Mouse (Mus musculus): Measurements from ENCODE around the gene C130050O18Rik. TPM values are rescaled to one million over a fixed set of nuclear protein-coding genes. Genes with fewer than 3 reads are reported as not detected.
"Not testable (repeated sequence)": the region's sequence is repeated elsewhere in the genome, so short reads cannot be mapped to it uniquely, and the experiment has no call there.

C130050O18Rik gene
- total RNA-seq, 2 experiments from 2014 or later = 0.70 to 0.78 TPM

DNA sequence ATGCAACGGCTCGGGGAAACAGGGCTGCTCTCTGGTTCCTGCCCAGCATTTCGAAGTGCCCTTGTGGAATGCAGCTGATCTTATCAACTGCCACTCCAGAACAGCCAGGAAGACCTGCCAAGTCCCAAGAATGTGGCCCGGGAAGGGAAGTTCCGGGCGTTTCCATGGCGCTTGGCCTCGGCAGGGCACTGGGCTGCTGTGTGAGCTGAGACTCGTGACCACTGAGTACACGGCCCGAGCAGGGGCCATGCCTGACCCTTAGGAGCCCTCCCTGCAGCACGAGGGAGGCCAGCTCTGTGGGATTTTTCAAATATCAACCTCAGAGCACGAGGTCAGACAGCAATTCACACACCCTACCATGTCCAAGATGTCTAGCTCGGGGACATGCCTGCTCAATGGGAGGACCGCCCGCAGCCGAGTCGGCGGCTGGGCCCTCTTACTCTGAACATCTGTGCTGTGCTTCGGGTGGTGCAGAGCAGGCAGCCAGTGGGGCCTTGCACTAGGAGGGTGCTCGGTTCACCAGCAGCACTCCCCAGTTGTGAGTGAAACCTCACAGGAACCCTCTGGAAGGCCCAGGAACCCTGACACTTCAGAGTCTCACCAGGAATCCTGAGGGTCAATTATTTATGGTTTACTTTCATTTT lies 26.0 kb upstream of the C130050O18Rik start:
- intact Hi-C loops (cut with DNase I) = no loop called here

DNA sequence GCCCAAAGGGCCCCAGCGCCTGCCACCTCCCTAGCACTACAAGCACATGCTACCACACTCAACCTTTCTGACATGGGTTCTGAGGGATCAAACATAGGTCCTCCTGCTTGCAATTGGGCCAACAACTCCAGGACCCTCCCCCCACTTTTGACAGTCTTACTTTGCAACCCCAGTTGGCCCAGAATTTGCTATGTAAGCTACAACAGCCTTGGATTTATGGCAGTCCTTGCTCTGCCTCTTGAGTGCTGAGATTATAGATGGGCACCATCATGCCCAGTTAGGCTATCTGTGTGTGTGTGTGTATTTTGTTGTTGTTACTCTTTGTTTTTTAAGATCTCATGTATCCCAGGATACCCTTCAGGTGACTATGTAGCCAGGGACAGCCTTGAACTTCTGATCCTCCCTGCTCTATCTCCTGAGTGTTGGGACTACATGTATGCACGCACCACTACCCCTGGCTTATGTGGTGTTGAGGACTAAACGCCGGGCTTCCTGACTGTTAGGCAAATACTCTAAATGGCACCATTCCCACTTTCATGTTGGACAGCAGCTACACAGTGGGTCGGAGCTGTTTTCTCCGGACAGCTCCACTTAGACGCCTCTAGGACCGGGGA lies 25.2 kb upstream of the C130050O18Rik start:
- intact Hi-C loops (cut with DNase I) = no loop called here
- DNase-seq (ENCODE audit: low spot score) = no peak

More for the DNA sequence above, 26.0 kb upstream of the C130050O18Rik start:
- peak; percentile 72 for DNase-seq (ENCODE audit: low spot score)

DNA sequence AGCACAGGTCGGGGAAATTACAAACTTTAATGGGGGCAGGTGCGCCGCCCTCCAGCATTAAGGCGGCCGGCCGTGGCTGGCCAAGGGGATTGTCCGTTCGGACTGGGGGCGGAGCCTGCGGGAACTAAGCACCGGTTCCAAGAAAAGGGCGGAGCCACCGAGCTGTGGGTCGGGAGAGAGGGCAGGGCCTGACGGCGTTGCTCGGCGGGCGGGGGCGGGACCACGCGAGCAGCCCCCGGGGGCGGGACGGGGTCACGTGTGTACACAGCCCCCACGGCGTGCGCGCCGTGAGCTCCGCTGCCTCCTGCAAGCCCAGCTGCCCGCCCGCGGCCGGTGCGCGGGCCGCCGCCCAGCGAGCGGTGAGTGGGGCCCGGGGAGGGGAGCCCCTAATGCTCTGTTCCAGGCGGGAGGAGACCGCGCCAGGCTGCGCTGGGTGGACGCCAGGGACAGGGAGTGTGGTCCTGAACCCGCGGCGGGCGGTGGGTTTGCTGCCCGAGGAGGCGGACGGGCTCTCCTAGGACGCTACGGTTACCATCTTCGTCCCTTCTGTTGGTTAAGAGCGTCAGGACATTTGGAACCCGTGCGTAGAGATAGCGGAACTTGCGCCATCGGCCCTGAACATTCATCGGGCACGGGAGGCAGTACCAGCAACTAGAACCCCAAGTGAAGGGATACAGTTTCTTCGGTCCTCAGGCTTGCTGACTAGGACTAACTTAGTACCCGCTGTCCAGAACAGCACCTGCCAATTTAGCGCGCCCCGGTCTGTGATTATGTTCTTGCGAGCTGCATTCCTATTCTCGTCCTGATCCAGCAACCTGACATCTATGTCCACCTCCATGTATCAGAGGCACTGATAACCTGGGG lies 24.5 kb upstream of the C130050O18Rik start:
- peak; percentile 95 for DNase-seq (ENCODE audit: low spot score)
- intact Hi-C loops (cut with DNase I) = no loop called here

DNA sequence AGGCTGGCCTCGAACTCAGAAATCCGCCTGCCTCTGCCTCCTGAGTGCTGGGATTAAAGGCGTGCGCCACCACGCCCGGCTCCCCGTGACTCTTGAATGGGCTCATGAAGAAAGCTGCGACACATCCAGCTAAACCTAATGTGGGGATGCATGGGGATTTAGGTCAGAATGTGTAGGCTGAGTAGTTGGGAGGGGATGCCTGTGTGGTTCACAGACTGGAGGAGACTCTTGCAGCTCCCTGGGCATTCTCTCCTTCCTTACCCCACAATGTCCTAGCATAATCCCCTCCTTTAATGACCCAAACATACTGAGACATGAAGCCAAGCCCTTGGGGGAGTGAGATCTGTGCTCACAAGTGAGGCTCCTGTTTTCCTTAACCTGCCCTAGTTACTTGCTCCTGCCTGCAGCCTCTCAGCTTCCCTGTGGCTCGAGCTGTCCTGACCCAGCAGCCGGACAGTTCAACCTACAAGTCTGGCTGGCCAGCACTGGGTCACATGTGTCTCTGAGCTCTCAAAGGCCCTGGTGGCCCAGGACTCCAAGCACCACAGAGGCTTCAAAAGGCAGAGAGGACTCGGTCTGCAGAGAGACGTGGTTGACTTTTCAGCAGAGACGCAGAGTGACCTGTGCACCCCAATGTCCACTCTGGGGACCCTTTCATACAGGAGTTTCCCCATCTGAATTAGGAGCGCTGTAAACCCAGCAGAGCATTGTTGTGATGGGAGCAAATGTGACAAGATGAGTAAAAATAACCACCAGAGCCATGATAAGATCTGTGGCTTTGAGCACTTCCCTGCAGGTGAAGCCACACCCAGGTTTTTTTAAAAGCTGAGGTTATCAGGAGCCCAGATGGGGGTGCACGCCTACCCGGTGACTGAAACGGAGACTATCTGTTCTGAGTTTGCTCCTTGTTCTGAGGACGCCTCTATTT lies 23.2 kb upstream of the C130050O18Rik start:
- intact Hi-C loops (cut with DNase I) = no loop called here
- DNase-seq (ENCODE audit: low spot score) = no peak

DNA sequence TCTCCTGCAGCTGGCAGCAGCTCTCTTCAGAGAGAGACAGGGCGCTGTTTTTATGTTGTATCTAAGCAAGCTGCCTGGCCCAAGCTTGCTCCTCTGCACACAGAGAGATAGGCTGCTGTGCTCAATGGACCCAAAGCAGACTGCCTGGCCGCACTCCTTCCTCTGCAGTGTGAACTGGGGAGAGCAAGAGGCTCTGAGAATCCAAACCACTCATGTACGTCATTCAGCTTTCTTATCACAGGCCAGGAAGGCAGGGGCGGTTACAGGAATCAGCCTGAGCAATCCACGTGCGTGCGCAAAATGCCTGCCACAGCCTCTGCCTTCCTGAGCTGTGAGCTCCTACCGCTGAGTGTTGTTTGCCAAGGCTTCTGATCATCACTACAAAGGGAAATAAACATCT lies 22.3 kb upstream of the C130050O18Rik start:
- intact Hi-C loops (cut with DNase I) = no loop called here
- DNase-seq (ENCODE audit: low spot score) = peak; percentile 70

DNA sequence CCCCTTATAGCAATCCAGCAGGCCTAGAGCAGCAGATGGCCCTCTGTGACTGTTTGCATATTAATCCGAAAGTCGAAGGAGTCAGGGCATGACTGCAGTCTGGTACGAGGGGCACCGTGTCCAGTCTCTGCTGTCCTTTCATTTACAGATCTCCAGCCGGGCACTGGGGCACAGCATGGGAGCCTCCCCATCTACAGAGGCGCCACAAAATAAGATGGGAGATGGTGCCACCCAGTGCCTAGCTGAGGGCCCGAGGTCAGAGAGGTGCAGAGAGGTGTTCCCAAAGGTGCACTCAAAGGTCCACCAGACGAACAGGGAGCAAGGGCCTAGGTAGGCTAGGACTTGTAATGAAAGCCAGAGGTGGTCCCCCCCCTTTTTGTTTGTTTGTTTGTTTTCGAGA lies 21.8 kb upstream of the C130050O18Rik start:
- intact Hi-C loops (cut with DNase I) = no loop called here
- DNase-seq (ENCODE audit: low spot score) = no peak

DNA sequence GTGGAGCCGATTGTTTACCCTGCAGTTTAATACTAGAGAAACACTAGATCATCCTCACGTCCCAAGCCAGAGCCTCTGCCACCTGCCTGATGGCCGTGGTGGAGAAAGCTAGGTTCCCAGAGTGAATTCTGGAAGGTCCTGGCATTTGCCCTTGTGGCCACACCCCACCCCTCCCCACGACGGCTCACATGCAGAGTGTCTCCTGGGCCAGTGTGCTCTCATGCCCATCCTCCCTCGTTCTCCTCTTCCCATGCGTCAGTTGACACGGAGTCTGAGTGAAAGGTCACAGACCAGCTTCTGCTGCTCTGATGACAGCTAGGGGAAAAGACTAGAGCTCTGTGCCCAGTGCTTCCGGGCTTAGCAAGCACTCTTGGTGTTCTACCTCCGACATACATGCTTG lies 20.5 kb upstream of the C130050O18Rik start:
- DNase-seq (ENCODE audit: low spot score) = no peak
- intact Hi-C loops (cut with DNase I) = no loop called here

DNA sequence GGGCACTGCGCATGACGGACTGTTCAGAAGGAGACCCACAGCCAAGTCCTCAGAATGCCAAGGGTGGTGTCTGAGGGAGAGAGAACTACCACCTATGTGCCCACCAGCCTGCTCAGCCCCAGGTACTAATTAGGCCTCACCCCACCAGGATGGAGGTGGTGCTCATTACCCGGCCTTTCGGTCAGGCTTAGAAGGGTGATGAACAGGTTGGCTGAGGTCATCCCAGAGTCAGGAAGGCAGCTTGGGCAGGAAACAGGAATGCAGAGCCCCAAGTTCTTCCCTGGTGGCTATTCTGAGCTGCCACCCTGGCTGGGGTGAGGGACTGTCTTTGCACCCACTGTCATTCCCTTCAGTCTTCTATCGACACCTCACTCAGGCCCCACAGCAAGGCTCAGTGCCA lies 19.0 kb upstream of the C130050O18Rik start:
- intact Hi-C loops (cut with DNase I) = no loop called here
- DNase-seq (ENCODE audit: low spot score) = no peak

DNA sequence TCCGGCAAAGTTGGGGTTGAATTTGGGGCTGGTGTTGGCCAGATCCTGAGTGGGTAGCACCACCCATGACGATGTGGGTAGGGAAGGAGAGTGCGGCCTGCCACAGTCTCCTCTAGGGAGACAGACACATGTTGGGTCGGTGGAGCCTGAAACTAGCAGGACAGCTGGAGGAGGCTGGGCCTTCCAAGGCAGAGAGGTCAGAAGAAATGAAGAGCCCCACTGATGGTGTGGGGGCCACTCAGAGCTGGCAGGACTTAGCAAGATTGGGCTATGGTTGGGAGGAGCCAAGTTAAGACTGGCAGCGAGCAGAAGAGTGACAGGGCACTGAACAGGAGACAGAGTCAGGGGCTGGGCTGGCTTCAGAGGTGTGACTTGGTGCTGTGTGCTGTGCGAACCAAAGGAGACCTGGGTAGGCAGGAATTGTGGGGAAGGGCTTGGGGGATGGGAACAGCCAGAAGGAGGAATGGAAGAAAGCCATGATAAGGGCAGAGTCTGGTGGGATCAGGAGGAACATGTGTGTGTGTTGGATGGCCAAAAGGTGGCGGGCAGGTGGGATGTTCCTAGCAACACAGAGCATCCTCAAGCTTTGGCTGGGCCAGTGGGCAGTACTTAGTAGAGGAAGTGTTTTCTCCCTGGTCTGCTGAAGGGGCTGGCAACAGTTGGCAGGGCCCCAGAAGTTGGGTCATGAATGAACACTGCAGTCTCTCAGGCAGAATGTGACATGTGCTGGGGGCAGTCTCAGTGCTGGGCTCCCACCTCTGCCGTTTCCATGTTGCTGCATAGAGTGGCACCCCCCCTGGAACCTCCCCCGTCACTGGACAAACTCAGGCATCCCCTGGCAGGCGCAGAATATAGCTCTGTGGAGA lies 17.5 kb upstream of the C130050O18Rik start:
- intact Hi-C loops (cut with DNase I) = no loop called here
- DNase-seq (ENCODE audit: low spot score) = no peak

DNA sequence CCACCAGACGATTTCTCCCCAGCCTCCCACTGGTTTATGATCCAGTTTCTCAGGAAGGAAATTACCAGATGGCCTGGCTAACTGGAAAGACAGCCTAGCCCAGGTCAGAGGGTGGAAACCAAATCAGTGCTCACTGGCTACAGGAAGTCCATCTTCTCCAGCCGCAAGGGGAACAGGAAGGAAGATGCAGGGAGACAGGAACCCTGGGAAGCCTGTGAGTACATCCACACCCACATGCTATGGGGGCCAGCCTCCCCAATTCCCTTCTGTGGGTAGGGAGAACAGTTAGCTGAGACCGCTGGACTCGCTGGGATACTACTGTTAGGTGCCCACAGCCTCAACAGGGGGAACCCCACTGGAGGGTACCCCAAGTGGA lies 16.9 kb upstream of the C130050O18Rik start:
- intact Hi-C loops (cut with DNase I) = no loop called here
- DNase-seq (ENCODE audit: low spot score) = no peak

DNA sequence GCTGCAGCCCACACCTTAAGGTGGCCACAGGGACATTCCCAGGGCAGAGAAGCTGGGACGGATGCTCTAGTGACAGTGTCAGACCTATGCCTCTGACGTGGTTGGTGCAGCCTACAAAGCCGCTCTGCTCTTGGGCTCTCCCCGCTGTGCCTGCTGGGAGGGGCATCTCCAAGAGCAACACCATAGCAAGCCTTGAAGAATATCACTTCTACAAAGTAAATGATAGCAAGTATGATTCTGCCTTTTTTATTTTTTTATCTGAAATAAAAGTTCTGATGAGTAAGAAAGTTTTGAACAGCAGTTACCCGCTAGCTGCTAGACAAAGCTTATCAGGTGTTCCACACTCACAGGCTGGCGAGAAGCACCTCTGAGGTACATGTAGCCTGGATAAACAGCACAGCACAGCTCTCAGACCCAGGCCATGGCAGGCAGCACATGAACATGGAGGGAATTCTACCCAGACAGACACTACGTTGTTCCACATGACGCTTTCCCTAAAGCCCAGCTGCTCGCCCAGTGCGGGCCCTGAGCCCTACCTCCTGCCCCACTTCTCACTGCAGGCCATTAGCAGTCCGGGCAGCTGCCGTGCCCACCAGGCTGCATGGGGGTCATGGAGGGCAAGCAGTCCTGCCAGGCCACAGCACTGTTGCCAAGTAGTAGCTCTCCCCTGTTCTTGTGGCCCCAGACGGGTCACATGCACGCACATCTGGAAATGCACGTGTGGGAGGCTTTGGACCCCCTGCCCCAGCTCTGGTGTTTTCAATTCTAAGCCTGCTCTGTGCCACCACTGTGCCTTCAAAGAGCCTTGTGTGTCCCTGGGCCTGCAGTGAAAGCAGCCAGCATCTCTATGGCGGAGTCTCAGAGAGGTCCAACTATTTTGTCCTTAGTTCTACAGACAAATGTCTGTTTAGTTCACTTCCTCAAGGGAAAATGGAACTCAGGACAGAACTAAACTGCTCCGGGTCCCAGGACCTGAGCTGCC lies 16.1 kb upstream of the C130050O18Rik start:
- intact Hi-C loops (cut with DNase I) = no loop called here
- no peak for DNase-seq (ENCODE audit: low spot score)

DNA sequence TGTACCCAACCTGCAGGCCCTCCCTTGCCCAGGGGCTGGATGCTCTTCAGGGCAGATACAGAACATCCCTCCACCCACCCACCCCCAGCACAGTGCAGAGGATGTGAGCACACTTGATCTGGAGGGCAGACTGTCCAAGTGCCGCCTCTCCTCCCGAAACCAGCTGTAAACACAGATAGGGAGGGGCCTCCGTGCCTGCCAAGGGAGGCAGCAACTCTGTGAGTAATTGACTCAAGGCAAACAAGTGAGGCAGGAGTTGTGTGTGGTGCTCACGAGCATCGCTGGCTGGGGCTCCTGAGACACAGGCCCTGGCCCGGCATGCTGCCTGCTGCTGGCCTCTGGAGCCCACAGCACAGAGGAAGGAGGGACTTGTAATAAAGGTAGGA lies 15.4 kb upstream of the C130050O18Rik start:
- intact Hi-C loops (cut with DNase I) = no loop called here

DNA sequence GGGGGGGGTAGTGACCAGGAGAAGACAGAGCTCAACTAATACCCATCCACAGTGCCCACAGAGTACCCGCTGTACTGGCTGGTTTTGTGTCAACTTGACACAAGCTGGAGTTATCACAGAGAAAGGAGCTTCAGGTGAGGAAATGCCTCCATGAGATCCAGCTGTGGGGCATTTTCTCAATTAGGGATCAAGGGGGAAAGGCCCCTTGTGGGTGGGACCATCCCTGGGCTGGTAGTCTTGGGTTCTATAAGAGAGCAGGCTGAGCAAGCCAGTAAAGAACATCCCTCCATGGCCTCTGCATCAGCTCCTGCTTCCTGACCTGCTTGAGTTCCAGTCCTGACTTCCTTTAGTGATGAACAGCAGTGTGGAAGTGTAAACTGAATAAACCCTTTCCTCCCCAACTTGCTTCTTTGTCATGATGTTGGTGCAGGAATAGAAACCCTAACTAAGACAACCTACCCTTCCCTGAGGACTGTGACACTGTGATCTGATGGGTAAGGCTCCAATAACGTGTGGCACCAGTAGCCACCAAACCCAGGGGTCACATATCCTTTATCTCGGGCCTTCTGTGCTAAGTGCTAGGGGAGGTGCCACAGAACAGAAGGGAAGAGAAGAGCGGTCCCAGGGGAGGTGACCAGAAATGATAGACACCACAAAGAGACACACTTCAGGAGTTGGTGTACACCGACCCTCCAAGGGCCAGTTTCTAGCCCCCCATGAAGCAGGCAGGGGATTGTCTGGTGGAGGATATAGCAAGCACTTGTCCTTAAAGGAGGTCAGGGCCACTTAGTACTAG lies 14.6 kb upstream of the C130050O18Rik start:
- DNase-seq (ENCODE audit: low spot score); intact Hi-C loops (cut with DNase I): not testable (repeated sequence)

More for the DNA sequence above, 15.4 kb upstream of the C130050O18Rik start:
- DNase-seq (ENCODE audit: low spot score) = peak; percentile 75

DNA sequence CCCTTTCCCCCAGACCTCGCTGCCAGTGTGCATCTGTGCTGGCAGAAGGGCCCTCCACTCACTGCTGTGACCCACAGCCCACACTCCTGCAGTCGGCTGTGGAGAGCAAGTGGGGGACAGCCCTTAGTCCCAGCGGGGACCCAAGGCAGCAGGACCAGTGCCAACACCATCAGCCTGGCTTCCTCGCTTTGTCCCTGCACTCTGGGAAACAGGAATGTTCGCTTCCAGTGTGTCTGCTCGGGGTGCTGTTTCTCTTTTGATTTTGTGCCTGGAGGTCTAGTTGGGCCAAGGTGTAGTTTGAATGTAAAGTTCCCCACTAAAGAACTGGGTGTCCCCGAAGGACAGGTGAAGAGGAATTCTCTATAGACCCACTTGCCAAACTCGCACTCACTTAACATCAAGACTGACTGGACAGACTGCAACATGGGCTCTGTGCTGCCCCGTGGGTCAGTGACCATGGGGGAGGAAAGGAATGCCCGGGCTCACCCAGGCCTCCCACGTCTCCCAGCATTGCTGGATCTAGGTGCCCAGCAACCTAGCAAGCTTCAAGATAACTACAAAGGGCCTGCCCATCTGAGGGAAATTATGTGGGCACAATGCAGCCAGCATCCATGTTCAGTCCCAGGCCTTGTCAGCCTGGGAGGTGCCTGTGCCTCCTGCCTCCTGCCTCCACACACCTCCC lies 13.6 kb upstream of the C130050O18Rik start:
- DNase-seq (ENCODE audit: low spot score) = no peak
- intact Hi-C loops (cut with DNase I) = no loop called here

DNA sequence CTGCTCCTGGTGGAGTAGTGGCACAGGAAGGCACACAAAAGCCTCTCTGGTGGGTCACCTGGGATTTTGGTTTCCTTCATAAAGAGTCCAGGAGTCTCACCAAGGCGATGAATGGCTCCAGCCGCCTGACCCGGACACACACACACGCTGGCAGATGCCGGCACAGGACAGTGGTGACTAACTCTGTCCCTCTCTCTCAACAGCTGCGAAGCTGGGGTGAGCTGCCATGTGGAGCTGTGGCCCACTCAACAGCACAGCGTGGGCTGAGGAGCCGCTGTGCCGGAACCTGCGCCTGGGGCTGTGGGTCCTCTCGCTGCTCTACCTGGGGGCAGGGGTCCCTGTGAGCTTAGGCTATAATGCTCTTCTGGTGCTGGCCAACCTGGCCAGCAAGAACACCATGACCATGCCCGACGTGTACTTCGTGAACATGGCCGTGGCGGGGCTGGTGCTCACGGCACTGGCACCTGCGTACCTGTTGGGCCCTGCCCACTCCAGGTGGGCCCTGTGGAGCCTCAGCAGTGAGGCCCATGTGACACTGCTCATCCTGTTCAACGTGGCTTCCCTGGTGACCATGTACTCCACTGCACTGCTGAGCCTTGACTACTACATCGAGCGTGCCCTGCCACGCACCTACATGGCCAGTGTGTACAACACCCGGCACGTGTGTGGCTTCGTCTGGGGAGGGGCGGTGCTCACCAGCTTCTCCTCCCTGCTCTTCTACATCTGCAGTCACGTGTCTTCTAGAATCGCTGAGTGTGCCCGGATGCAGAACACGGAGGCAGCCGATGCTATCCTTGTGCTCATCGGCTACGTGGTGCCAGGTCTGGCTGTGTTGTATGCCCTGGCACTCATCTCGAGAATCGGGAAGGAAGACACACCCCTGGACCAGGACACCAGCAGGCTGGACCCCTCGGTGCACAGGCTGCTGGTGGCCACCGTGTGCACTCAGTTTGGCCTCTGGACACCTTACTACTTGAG lies 12.6 kb upstream of the C130050O18Rik start:
- intact Hi-C loops (cut with DNase I) = no loop called here
- no peak for DNase-seq (ENCODE audit: low spot score)

Data from heart, postnatal 25 days (tissue).